Mouse (Mus musculus): Measurements from ENCODE around the gene Met. TPM values are rescaled to one million over a fixed set of nuclear protein-coding genes. Genes with fewer than 3 reads are reported as not detected.

Met gene
- polyA plus RNA-seq, 1 experiment: 4.7 TPM

DNA sequence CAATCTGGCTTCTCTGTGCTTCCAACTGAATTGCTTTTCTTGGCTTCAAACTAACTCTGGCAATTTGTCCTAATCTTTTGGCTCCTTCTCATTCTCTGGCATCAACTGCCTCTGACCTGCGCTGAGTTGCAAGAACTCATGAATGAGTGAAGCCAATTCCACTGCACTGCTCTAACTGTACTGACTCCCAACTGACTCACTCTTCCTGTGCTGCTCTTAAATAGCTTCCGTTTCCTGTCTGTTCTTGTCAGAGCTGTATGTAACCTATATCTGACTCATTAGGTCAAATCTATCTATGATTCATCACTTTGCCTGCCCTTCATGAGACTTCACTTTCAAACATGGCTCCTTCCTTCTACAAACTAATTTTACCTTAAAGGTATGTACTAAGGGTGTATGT, 130.4 kb downstream of the Met start:
- Histone ChIP-seq H3K4me1 (ENCODE audit: control insufficient read depth, insufficient read depth, insufficient read length, low read length) (peaks cover 6% of the 10 kb centered on the region; the same call in 1 of the 2 replicates), H3K27me3 (ENCODE audit: control insufficient read depth, insufficient read depth, low read length) (no peaks in the 10 kb centered on the region), H3K36me3 (ENCODE audit: control insufficient read depth, insufficient read depth, low read length) (no peaks in the 10 kb centered on the region), H3K27ac (ENCODE audit: insufficient read depth, low read depth, low read length) (no peak overlapping the region), H3K4me3 (ENCODE audit: low read depth, low read length) (no peak overlapping the region)
- TF ChIP-seq CTCF (IDR thresholded peaks at IDR 0.05; ENCODE audit: extremely low read depth, insufficient read length, insufficient replicate concordance, low read depth, low read length) (no peak), POLR2A (IDR thresholded peaks at IDR 0.05; ENCODE audit: low read depth, low read length) (no peak)
- 86% methylated on average over 2 of the region's 2 CpGs for WGBS

DNA sequence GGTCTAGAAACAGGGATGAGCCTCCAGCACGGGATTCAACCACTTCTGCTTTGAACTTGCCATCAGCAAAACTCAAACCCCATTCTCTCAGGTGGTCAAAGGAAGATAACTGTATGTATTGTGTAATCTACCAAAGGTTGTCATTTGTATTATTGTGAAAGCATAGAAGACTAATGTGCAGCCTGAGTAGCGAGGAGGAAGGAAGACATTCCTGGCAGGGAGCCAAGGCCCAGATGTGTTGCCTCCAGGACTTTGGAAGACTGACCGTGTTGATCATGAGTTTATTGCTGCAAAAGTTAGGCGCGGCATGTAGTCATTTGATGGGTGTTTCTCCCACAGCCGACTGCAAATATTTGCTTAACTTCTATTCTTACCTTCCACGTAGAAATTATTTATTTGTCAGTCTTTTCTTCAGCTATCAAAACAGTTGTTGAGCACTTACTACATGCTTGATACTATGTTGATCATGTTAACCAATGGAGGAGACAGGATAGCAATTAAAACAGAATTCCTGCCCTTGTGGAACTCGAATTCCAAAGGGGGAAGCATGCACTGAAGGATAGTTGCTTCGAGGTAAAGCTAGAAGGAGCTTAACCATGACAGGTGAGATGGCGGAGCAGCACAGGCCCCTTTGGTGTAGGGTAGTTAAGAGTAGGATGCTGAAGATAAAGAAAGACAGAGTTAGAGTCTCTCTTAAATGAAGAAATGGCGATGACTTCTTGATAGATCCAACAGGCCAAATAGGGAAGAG, 132.3 kb downstream of the Met start:
- WGBS: 29% methylated on average over 11 of the region's 11 CpGs

GRCm38 (mm10) chr6:17599373-17599772, 135.8 kb downstream of the Met start:
- no peak overlapping the region for H3K27ac ChIP-seq (ENCODE audit: insufficient read depth, low read depth, low read length)
- no peak overlapping the region for H3K4me3 ChIP-seq (ENCODE audit: low read depth, low read length)
- TF ChIP-seq CTCF (IDR thresholded peaks at IDR 0.05; ENCODE audit: extremely low read depth, insufficient read length, insufficient replicate concordance, low read depth, low read length) (no peak), POLR2A (IDR thresholded peaks at IDR 0.05; ENCODE audit: low read depth, low read length) (no peak)
- 89% methylated on average over 5 of the region's 5 CpGs for WGBS
- no peaks in the 10 kb centered on the region for H3K27me3 ChIP-seq (ENCODE audit: control insufficient read depth, insufficient read depth, low read length)
- peaks cover 2% of the 10 kb centered on the region; the same call in 1 of the 2 replicates for H3K4me1 ChIP-seq (ENCODE audit: control insufficient read depth, insufficient read depth, insufficient read length, low read length)
- no peaks in the 10 kb centered on the region for H3K36me3 ChIP-seq (ENCODE audit: control insufficient read depth, insufficient read depth, low read length)

More for the DNA sequence above, 132.3 kb downstream of the Met start:
- Histone ChIP-seq H3K4me1 (ENCODE audit: control insufficient read depth, insufficient read depth, insufficient read length, low read length) (peaks cover 4% of the 10 kb centered on the region; the same call in 1 of the 2 replicates), H3K4me3 (ENCODE audit: low read depth, low read length) (no peak overlapping the region), H3K27ac (ENCODE audit: insufficient read depth, low read depth, low read length) (peak overlapping the region; percentile 74), H3K36me3 (ENCODE audit: control insufficient read depth, insufficient read depth, low read length) (no peaks in the 10 kb centered on the region), H3K27me3 (ENCODE audit: control insufficient read depth, insufficient read depth, low read length) (no peaks in the 10 kb centered on the region)
- TF ChIP-seq POLR2A (IDR thresholded peaks at IDR 0.05; ENCODE audit: low read depth, low read length) (no peak), CTCF (IDR thresholded peaks at IDR 0.05; ENCODE audit: extremely low read depth, insufficient read length, insufficient replicate concordance, low read depth, low read length) (no peak)

DNA sequence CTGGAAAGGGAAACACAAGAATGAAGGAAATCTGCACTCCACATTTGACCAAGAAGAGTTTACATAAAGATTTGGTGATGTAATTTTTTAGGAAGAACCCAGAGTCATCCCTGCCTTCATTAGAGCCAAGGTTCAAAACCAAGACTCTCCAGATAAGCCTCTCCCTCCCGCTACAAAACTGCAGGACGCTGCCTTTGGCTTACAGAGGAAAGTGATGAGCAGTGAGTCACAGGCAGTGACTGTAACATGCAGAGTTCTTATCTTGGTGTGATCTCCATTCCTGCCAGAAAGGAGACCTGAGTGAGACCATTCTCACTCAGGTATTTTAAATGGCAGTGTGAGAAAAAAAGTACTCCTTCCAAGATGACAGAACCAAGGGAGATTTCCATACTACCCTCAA, 137.9 kb downstream of the Met start:
- no peak for TF ChIP-seq CTCF (IDR thresholded peaks at IDR 0.05; ENCODE audit: extremely low read depth, insufficient read length, insufficient replicate concordance, low read depth, low read length)
- TF ChIP-seq POLR2A (IDR thresholded peaks at IDR 0.05; ENCODE audit: low read depth, low read length): no peak
- H3K27me3 ChIP-seq (ENCODE audit: control insufficient read depth, insufficient read depth, low read length): no peaks in the 10 kb centered on the region
- no peak overlapping the region for H3K4me3 ChIP-seq (ENCODE audit: low read depth, low read length)
- H3K36me3 ChIP-seq (ENCODE audit: control insufficient read depth, insufficient read depth, low read length): no peaks in the 10 kb centered on the region
- WGBS: 38% methylated on average over 2 of the region's 2 CpGs
- H3K4me1 ChIP-seq (ENCODE audit: control insufficient read depth, insufficient read depth, insufficient read length, low read length): peaks cover 2% of the 10 kb centered on the region; the same call in 1 of the 2 replicates
- no peak overlapping the region for H3K27ac ChIP-seq (ENCODE audit: insufficient read depth, low read depth, low read length)

GRCm38 (mm10) chr6:17606915-17607314, 143.3 kb downstream of the Met start:
- 89% methylated on average over 1 of the region's 1 CpGs for WGBS
- TF ChIP-seq POLR2A (IDR thresholded peaks at IDR 0.05; ENCODE audit: low read depth, low read length): no peak
- no peak for TF ChIP-seq CTCF (IDR thresholded peaks at IDR 0.05; ENCODE audit: extremely low read depth, insufficient read length, insufficient replicate concordance, low read depth, low read length)
- peaks cover 3% of the 10 kb centered on the region; the same call in 1 of the 2 replicates for H3K4me1 ChIP-seq (ENCODE audit: control insufficient read depth, insufficient read depth, insufficient read length, low read length)
- H3K27ac ChIP-seq (ENCODE audit: insufficient read depth, low read depth, low read length): no peak overlapping the region
- no peaks in the 10 kb centered on the region for H3K27me3 ChIP-seq (ENCODE audit: control insufficient read depth, insufficient read depth, low read length)
- H3K36me3 ChIP-seq (ENCODE audit: control insufficient read depth, insufficient read depth, low read length): no peaks in the 10 kb centered on the region
- H3K4me3 ChIP-seq (ENCODE audit: low read depth, low read length): no peak overlapping the region

DNA sequence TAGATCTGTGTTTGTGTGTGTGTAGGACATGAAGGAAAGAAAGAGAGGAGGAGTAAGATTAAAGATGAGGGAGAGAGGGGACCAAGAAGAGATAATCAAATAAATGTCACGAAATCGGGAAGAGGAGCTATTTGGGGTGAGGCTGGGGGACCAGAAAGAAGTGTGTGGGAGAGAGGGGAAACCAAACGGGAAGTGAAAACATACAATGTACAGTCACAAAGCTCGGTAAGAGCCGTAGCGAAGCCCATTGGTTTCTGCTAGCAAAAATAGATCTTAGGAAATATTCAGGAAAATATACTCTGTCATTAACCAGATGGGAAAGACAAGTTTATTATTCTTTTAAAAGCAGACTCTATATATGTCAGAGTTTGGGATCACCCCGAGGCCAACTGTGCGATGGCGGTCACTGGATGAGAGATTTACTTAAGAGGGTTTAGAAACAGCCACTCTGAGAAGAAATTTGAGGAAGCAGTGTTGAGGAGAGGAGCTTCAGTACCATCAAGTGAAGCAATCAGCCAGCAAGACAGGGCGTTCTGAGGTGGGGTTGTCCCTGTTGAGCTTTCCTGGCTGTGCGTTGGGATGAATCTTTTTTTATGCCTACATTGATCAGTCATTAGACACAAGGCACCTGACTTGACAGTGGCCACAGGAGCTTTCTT, 147.9 kb downstream of the Met start:
- no peak overlapping the region for H3K27ac ChIP-seq (ENCODE audit: insufficient read depth, low read depth, low read length)
- H3K36me3 ChIP-seq (ENCODE audit: control insufficient read depth, insufficient read depth, low read length): no peaks in the 10 kb centered on the region
- 84% methylated on average over 11 of the region's 11 CpGs for WGBS
- H3K4me3 ChIP-seq (ENCODE audit: low read depth, low read length): no peak overlapping the region
- H3K27me3 ChIP-seq (ENCODE audit: control insufficient read depth, insufficient read depth, low read length): no peaks in the 10 kb centered on the region
- peaks cover 8% of the 10 kb centered on the region; the same call in 1 of the 2 replicates for H3K4me1 ChIP-seq (ENCODE audit: control insufficient read depth, insufficient read depth, insufficient read length, low read length)
- TF ChIP-seq CTCF (IDR thresholded peaks at IDR 0.05; ENCODE audit: extremely low read depth, insufficient read length, insufficient replicate concordance, low read depth, low read length): no peak
- no peak for TF ChIP-seq POLR2A (IDR thresholded peaks at IDR 0.05; ENCODE audit: low read depth, low read length)

- no peaks in the 10 kb centered on the region for H3K36me3 ChIP-seq (ENCODE audit: control insufficient read depth, insufficient read depth, low read length)
- 27% methylated on average over 4 of the region's 4 CpGs for WGBS
- H3K4me3 ChIP-seq (ENCODE audit: low read depth, low read length): no peak overlapping the region
- TF ChIP-seq POLR2A (IDR thresholded peaks at IDR 0.05; ENCODE audit: low read depth, low read length) (no peak), CTCF (IDR thresholded peaks at IDR 0.05; ENCODE audit: extremely low read depth, insufficient read length, insufficient replicate concordance, low read depth, low read length) (no peak)
- H3K4me1 ChIP-seq (ENCODE audit: control insufficient read depth, insufficient read depth, insufficient read length, low read length): peaks cover 7% of the 10 kb centered on the region; the same call in 1 of the 2 replicates
- no peak overlapping the region for H3K27ac ChIP-seq (ENCODE audit: insufficient read depth, low read depth, low read length)
- no peaks in the 10 kb centered on the region for H3K27me3 ChIP-seq (ENCODE audit: control insufficient read depth, insufficient read depth, low read length)
These were observed 149.1 kb downstream of the Met start for GRCm38 (mm10) chr6:17612652-17613051.
